Mouse (Mus musculus) adipocyte (in vitro differentiated cells): ENCODE measurements at regions not wholly inside any gene's neighbourhood (a gene's known extent, or its start where the extent isn't known, plus 50 kb on each side); places are given as distances from the start of the nearest gene placed in this dataset.

ENCODE experiments used
- DNase-seq: peaks from one replicate; pipeline ENCODE4 v3.0.0-alpha.2; 2016; ENCODE audit warnings: low spot score

DNA sequence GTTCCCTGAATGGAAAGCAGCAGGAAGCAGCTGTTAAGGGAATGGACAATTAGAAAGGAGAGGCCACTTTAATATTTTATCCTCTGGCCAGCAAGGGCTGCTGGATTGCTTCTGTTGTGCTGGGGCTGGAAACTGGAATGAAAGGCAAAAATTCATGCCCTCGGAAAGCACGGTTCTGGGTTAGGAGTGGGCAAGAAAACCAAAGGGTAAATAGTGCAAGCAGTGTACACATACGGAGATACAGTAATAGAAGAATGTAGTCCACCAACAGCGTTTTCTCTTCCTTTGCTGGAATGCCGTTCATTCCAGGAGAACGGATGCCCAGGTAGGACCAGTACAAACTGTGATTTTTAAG lies 50.8 kb upstream of the Zfr start:
- no peak for DNase-seq

DNA sequence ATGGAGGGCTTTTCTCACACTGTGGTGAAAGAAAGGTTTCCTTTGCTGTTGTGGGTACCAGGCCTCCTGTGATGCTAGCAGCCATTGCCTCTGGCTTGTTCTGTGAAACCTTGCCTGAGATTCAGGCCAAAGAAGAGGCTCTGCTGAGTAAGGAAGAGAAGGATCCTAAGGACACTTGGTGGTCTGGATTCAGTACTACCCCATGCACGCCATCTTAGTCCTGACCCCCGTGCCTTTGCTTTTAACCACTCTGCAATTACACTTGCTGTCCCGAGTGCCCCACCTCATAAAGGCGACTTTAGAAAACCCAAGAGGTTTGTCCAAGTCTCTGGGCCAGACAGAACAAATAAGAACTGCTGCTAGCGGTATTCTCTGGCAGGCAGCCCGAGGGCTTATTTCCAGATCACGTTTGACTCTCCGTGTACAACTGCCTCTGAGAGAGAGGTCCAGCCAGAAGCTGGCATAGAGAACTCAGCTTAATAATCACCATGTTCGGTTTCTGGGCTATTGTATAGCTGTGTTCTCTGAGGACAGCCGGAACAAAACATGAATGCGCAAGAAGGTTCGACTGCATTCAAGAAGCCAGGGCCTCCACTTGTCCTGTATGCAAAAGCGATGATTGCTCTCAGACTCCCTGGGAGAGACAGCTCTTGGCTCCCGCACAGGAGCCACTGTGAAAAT lies 51.3 kb upstream of the Zfr start:
- DNase-seq, result peak; percentile 84

DNA sequence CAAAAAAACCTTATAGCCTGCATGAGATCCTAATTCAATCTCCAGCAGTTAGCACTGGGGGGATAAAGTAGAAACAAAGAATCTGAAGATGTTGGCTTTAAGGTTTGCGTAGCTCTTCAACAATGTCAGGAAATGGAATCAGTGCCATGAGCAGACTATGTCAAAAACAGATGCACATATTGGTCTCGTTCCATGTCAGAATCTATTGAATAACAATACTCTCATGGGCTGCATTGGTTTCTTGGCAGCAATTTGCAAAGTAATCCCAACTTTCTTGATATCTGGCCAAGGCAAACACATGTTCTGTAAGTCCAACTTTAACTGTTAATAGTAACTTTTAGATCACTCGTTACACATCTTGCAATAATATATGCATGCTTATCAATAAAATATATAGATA lies 58.1 kb upstream of the Sub1 start:
- peak; percentile 40 for DNase-seq

DNA sequence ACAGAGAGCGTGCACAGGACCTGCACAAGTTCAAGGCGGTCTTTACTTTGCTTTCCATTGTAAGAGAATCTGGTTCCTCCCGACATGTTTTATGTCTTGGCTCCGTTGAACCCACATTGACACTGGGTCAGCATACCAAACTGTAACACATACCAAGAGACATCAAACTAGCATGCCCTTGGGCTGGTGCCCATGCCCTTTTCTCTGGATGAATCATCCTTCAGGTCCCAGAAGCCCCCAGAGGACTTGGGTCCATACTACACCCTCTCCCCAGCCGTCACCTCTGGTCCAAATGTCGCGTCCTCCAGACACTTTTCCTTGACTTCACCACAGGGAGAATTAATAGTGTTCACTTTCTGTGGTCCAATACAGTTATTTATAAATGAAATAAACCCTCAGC lies 56.8 kb upstream of the Sub1 start:
- DNase-seq, result no peak

DNA sequence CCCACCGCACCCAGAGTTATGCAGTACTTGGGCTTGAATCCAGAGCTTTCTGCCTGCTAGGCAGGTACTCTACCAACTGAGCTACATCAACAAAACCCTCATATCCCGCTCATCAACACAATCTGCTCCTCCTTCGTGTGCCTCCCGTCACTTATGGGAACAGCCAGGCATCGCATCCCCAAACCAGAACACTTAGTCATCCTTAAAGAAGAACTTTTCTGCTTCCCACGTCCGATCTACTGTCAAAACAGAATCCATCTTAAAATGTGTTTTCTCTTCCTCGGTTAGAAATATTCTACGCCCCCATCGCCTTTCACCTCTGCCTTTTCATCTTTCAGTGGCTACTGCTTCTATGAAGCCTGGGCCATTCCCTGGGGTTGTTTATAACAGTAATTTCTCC lies 52.2 kb upstream of the Sub1 start:
- no peak for DNase-seq

DNA sequence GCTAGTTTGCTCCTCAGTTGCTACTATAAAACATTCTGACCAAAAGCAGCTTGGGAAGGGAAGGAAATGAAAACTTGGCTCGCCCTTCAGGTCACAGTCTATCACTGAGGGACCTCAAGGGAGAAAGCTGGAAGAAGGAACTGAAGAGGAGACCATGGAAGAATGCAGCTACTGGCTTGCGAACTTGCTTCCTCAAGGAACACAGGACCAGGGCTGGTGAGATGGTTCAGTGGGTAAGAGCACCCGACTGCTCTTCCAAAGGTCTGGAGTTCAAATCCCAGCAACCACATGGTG lies 51.4 kb upstream of the Sub1 start:
- DNase-seq, result no peak

DNA sequence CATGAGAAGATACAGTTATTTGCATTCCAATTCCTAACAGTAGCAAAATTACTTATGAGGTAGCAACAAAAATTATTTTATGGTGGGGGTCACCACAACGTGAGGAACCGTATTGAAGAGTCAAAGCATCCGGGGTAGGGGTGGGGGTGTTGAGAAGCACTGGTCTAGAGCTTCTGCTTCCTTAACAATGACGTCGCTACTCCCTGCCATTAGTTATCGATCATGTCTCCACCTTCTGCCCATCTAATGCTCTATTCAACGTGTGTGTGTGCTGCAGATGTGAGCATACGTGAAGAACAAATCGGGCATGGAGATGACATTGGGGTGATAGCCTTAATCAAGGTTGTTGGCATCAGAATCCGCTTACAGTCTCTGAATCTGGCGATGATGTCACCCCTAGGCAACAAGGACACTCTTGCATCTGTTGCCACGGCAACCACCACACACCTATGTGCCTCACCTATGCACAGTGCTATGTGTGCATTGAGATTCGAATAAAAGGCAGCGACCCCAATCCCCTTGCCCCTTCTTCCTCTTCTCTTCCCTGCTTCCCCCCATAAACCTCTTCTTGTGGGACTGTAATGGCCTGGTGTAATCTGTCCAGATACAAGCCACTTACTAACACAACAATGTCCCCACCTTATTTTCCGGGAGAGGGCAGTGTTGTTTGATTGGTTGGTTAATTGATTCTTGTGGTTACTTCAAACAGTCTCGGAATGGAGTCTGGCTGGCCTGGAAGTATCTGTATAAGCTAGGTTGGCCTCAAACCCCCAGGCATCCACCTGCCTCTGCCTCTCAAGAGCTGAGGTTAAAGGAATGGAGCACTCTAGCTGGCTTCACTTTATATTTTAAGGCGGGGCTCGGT lies 50.8 kb upstream of the Sub1 start:
- DNase-seq, result no peak
